In the genomic region with DNA sequence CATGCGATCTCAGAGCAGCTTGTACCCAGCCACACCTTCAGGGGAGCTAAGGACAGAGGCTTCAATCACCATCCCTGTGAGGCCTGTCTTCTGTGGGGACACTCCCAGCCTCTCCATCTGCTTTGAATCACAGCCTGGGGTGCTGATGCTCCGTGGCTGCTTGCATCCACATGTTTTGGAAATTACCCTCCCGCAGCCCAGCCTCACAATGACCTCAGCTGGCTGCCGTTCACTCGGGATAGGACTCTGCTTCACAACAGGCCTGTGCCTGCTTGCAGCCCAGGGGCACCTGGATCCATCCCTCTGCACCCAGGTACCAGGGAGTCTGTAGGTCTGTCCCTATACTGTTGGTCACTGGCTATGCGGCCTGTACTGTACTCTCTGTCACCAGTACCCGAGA, we compare ENCODE assay signal across 22 mouse cellular contexts.
DNase-seq lines count a peak whose midpoint lies in the region; ATAC-seq and TF ChIP-seq lines count a peak whose summit lies in the region.
"Had no signal": no experiment of that assay in that cellular context is flagged by ENCODE, and none has a peak within 500 bp of the region (broad histone marks: within the 10 kb centered on the region; RNA-seq: fewer than 3 reads in every experiment).

No protein-coding gene starts in this region.

- peaks cover 28% of the 10 kb centered on the region; the same call in 1 of the 2 replicates for H3K27me3 ChIP-seq in heart, embryonic 10.5 days (ENCODE audit: insufficient read depth, poor library complexity, severe bottlenecking)
- H3K27me3 ChIP-seq in embryonic facial prominence, embryonic 10.5 days (replicated peaks; ENCODE audit: low read depth, poor library complexity, severe bottlenecking), result peaks cover 29% of the 10 kb centered on the region
- H3K27me3 ChIP-seq in embryonic facial prominence, embryonic 15.5 days, result no peaks in the 10 kb centered on the region; the same call in 1 of the 2 replicates
- H3K27me3 ChIP-seq in limb, embryonic 13.5 days, result 0 out of 2 replicates have a peak, but pooled peaks cover 4% of the 10 kb centered on the region
- H3K27me3 ChIP-seq in hindbrain, postnatal 0 days (ENCODE audit: insufficient read depth, low read length), result no peaks in the 10 kb centered on the region
- H3K27me3 ChIP-seq: intestine, embryonic 15.5 days; kidney, embryonic 15.5 days; Patski had no signal

- TF ChIP-seq CTCF in hindbrain, postnatal 0 days (IDR thresholded peaks at IDR 0.05; ENCODE audit: low read depth), result no peak

- H3K4me1 ChIP-seq in heart, embryonic 10.5 days, result peaks cover 37% of the 10 kb centered on the region
- peaks cover 45% of the 10 kb centered on the region for H3K4me1 ChIP-seq in embryonic facial prominence, embryonic 10.5 days
- H3K4me1 ChIP-seq in embryonic facial prominence, embryonic 15.5 days, result peaks cover 18% of the 10 kb centered on the region
- H3K4me1 ChIP-seq in limb, embryonic 13.5 days, result peaks cover 16% of the 10 kb centered on the region
- no peaks in the 10 kb centered on the region for H3K4me1 ChIP-seq in hindbrain, postnatal 0 days (ENCODE audit: insufficient read depth, low read length)

- no peaks in the 10 kb centered on the region for H3K36me3 ChIP-seq in heart, embryonic 10.5 days
- no peaks in the 10 kb centered on the region for H3K36me3 ChIP-seq in embryonic facial prominence, embryonic 10.5 days (replicated peaks)
- no peaks in the 10 kb centered on the region for H3K36me3 ChIP-seq in embryonic facial prominence, embryonic 15.5 days
- H3K36me3 ChIP-seq in limb, embryonic 13.5 days, result no peaks in the 10 kb centered on the region
- H3K36me3 ChIP-seq in hindbrain, postnatal 0 days (ENCODE audit: insufficient read depth, low read length), result no peaks in the 10 kb centered on the region
- H3K36me3 ChIP-seq: intestine, embryonic 15.5 days; kidney, embryonic 15.5 days had no signal

- peak; percentile 36 to 51 for DNase-seq in heart, postnatal 14 days
- DNase-seq in heart, embryonic 10.5 days (ENCODE audit: low spot score), result no peak
- DNase-seq in embryonic facial prominence, embryonic 10.5 days (ENCODE audit: low spot score), result peak; percentile 52
- DNase-seq in hindbrain, postnatal 0 days (ENCODE audit: low spot score), result no peak
- no peak for DNase-seq in kidney, postnatal 25 days
- DNase-seq: adrenal gland, postnatal 10 days; cerebellum, postnatal 10 days; lung, adult 18-20 months; lung, postnatal 14 days; retina, postnatal 1 day; thymus, postnatal 14 days had no signal

- H3K9ac ChIP-seq in embryonic facial prominence, embryonic 15.5 days, result no peak overlapping the region
- no peak overlapping the region for H3K9ac ChIP-seq in limb, embryonic 13.5 days
- H3K9ac ChIP-seq in hindbrain, postnatal 0 days (replicated peaks; ENCODE audit: low read length), result no peak overlapping the region
- H3K9ac ChIP-seq: hindbrain, embryonic 14.5 days; intestine, embryonic 15.5 days; kidney, embryonic 15.5 days had no signal

- H3K4me2 ChIP-seq in embryonic facial prominence, embryonic 15.5 days (replicated peaks), result no peak overlapping the region
- no peak overlapping the region for H3K4me2 ChIP-seq in limb, embryonic 13.5 days (replicated peaks)
- no peak overlapping the region for H3K4me2 ChIP-seq in hindbrain, postnatal 0 days (ENCODE audit: low read depth, low read length)
- H3K4me2 ChIP-seq: heart, embryonic 11.5 days; hindbrain, embryonic 14.5 days; intestine, embryonic 15.5 days; kidney, embryonic 15.5 days; liver, embryonic 11.5 days had no signal

- intact Hi-C loops in heart, postnatal 14 days (cut with DNase I), result no loop called here

- ATAC-seq in embryonic facial prominence, embryonic 15.5 days (ENCODE audit: insufficient number of reproducible peaks, low FRiP score, low TSS enrichment, low read depth), result peak; percentile 73
- peak; percentile 38; the same call in 1 of the 2 replicates for ATAC-seq in limb, embryonic 13.5 days (ENCODE audit: low FRiP score, low read depth)
- ATAC-seq in hindbrain, postnatal 0 days, result no peak
- ATAC-seq: forebrain, embryonic 16.5 days; intestine, embryonic 15.5 days; midbrain, embryonic 16.5 days; Patski had no signal

- WGBS in heart, embryonic 10.5 days, result 68% methylated on average over 7 of the region's 7 CpGs
- WGBS in embryonic facial prominence, embryonic 10.5 days, result 52% methylated on average over 7 of the region's 7 CpGs
- 24% methylated on average over 7 of the region's 7 CpGs for WGBS in embryonic facial prominence, embryonic 15.5 days
- WGBS in limb, embryonic 13.5 days, result 40% methylated on average over 7 of the region's 7 CpGs
- 71% methylated on average over 7 of the region's 7 CpGs for WGBS in hindbrain, postnatal 0 days

- no peak overlapping the region for H3K4me3 ChIP-seq in heart, embryonic 10.5 days
- no peak overlapping the region for H3K4me3 ChIP-seq in embryonic facial prominence, embryonic 10.5 days
- H3K4me3 ChIP-seq in embryonic facial prominence, embryonic 15.5 days (replicated peaks), result no peak overlapping the region
- no peak overlapping the region for H3K4me3 ChIP-seq in limb, embryonic 13.5 days
- H3K4me3 ChIP-seq in hindbrain, postnatal 0 days (ENCODE audit: low read length), result no peak overlapping the region
- H3K4me3 ChIP-seq: intestine, embryonic 15.5 days; kidney, embryonic 15.5 days; megakaryocyte, embryonic 14.5 days had no signal

- H3K27ac ChIP-seq in heart, embryonic 10.5 days, result no peak overlapping the region
- H3K27ac ChIP-seq in embryonic facial prominence, embryonic 10.5 days (replicated peaks), result peak overlapping the region; percentile 51; the same call in 1 of the 2 replicates
- 0 out of 2 replicates have a peak overlapping the region, but pooled peaks have one; percentile 2 for H3K27ac ChIP-seq in embryonic facial prominence, embryonic 15.5 days (replicated peaks)
- no peak overlapping the region for H3K27ac ChIP-seq in limb, embryonic 13.5 days
- no peak overlapping the region for H3K27ac ChIP-seq in hindbrain, postnatal 0 days
- H3K27ac ChIP-seq: hindbrain, embryonic 14.5 days; intestine, embryonic 15.5 days; kidney, embryonic 15.5 days had no signal

- no peaks in the 10 kb centered on the region for H3K9me3 ChIP-seq in heart, embryonic 10.5 days
- H3K9me3 ChIP-seq in embryonic facial prominence, embryonic 10.5 days, result no peaks in the 10 kb centered on the region
- no peaks in the 10 kb centered on the region for H3K9me3 ChIP-seq in embryonic facial prominence, embryonic 15.5 days (replicated peaks)
- no peaks in the 10 kb centered on the region for H3K9me3 ChIP-seq in limb, embryonic 13.5 days
- H3K9me3 ChIP-seq in hindbrain, postnatal 0 days (ENCODE audit: low read length), result no peaks in the 10 kb centered on the region
- H3K9me3 ChIP-seq: intestine, embryonic 15.5 days; kidney, embryonic 15.5 days had no signal

Comparison
In these comparisons a context has a peak if more than half of its experiments do, and no peak if none do; other contexts are left out.
1. DNase-seq: peak in heart, postnatal 14 days (2 of 2) and embryonic facial prominence, embryonic 10.5 days (single experiment); none in heart, embryonic 10.5 days (single experiment), hindbrain, postnatal 0 days (single experiment) and kidney, postnatal 25 days (0 of 2).
2. H3K27ac ChIP-seq: peak in embryonic facial prominence, embryonic 10.5 days (single experiment) and embryonic facial prominence, embryonic 15.5 days (single experiment); none in heart, embryonic 10.5 days (single experiment), limb, embryonic 13.5 days (single experiment) and hindbrain, postnatal 0 days (single experiment).